Mouse (Mus musculus) liver, adult 2 months (tissue): ENCODE measurements at regions not wholly inside any gene's neighbourhood (a gene's known extent, or its start where the extent isn't known, plus 50 kb on each side); places are given as distances from the start of the nearest gene placed in this dataset.
"Not testable (repeated sequence)": the region's sequence is repeated elsewhere in the genome, so short reads cannot be mapped to it uniquely, and the experiment has no call there.

ENCODE experiments used
- CTCF ChIP-seq: fragments of 200-500 bp; IDR thresholded peaks from 2 replicates; pipeline ENCODE4 v1.5.1; 2011; ENCODE audit warnings: low read depth, low read length, control low read depth
- POLR2A ChIP-seq: fragments of 200-500 bp; IDR thresholded peaks from 2 replicates; pipeline ENCODE4 v1.6.1; 2011; ENCODE audit warnings: low read length, control low read depth; ENCODE audit not compliant: insufficient read depth; ENCODE audit errors: extremely low read depth

GRCm38 (mm10) chrX:130538771-130539170 is 789.2 kb downstream of the Diaph2 start:
- not testable (repeated sequence) for TF ChIP-seq CTCF, POLR2A
